Mouse (Mus musculus) left cerebral cortex, postnatal 14 days (tissue): ENCODE measurements at regions not wholly inside any gene's neighbourhood (a gene's known extent, or its start where the extent isn't known, plus 50 kb on each side); places are given as distances from the start of the nearest gene placed in this dataset.

Source experiments
- DNase-seq, 2 experiments: peaks; one replicate each; pipeline ENCODE4 v3.0.0; 2021 to 2022; ENCODE audit warnings: low spot score in 2 of 2, mixed read lengths in 1 of 2
- intact Hi-C: fragments of 180-260 bp; cut with DNase I; formaldehyde crosslinking; loops from one replicate; pipeline ENCODE4 v1.15.1; 2025

DNA sequence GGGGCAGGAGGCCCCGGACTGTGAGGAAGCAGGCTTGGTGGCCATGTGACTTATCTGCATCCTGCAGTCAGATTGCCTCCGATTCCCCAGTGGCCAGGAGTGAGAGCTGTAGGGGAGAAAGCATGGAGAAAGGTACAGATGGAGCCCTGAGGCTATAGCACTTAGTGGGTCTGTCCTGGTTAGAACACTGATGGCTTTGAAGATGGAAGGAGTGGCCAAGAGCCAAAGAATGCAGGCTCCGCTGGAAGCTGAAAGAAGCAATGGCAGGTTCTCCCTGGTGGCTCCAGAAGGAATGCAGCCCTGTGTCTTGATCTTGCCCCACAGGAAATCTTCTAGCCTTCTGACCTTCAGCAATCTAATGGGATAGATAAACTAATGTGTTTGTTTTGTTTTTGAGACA lies 926.3 kb downstream of the 4930447A16Rik start:
- DNase-seq, result no peak
- intact Hi-C loops, result no loop called here

DNA sequence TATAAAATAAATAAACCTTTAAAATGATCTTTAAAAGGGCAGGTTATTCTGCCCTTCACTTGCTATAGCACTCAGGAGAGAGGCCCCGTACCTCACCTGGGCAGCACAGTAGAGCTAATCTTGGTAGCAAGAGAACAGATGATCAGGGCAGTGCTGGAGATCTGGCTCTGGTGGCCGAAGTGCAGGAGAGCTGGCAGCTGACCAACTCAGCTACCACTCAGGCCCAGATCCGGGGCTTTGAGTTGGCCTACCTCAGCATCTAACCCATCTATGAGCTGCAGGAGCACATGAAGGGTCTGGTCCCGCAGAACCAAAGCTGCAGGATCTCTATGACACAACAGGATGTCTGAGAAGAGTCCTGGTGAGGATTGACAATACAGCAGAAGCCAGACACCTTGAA lies 928.0 kb downstream of the 4930447A16Rik start:
- intact Hi-C loops, result no loop called here
- DNase-seq, result no peak

DNA sequence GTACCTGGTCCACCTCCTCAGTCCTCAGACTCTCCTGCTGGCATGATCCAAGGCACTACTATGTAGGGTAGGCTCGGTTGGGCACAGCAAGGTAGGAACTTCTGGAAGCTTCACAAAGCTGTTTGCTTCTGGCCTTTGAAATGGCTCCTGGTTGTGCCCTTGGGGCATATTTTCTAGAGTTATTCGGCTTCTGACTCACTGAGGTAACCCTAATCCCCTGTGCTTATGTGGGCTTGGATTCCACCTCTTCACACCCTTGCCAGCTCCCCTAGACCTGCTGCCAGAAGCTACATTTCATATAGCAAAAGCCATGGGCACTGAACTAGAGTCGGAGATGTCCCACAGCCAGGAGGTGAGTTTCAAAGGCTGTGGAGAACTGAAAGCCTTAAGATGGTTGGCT lies 933.7 kb downstream of the 4930447A16Rik start:
- no peak for DNase-seq

DNA sequence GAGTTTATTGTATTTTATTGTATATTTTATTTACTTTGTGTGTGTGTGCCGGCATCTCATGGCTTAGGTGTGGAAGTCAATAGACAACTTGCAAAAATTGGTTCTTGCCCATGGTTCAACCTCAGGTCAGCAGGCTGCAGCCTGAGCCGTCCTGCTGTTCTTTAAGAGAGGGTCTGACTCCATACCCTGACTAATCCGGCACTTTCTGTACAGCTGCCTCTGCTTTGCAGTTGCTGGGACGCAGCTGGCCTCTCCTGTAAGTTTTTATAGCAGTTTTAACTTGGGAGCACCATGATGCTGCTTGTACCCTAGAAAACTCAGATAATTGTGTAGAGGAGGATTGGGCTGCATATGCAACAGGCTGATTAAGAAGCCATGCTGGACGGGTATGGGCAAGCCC lies 938.2 kb downstream of the 4930447A16Rik start:
- DNase-seq, result no peak
- intact Hi-C loops, result no loop called here

More for the DNA sequence above, 933.7 kb downstream of the 4930447A16Rik start:
- intact Hi-C loops, result no loop called here

DNA sequence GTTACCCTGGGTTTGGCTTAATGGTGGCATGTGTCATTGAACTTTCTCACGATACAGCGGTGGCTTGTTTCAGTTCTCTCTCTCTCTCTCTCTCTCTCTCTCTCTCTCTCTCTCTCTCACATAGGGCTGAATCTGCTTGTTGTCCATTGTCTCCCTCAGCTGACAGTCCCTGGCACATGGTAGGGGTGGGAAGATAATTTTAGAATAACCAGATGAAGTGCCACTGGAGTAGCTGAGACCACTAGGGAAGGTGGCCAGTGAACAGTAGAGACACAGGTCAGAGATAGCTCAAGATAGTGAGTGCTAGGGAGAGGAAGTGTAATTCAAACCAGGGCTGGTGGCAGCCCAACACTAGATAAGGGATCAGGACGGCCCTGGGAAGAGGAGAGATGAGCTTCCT lies 938.7 kb downstream of the 4930447A16Rik start:
- DNase-seq, result no peak
- intact Hi-C loops, result no loop called here

DNA sequence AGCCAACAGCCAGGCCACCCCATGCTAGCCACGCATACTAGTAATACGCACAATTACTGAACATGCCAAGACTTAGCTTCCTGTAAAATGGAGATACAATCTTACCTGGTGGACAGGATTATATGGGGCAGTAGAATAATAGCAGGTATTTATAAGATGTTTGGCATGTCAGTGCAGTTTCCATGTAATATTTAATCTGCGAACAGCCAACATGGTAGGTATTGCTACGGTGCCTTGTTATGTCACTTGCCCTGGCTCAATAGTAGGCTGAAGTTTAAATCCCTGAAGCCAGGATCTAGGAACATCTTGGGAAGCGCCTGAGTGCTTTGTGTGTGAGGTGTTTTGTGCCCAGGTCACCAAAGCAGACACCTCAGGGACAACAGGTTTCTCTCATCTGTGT lies 942.3 kb downstream of the 4930447A16Rik start:
- intact Hi-C loops, result no loop called here
- DNase-seq, result no peak

DNA sequence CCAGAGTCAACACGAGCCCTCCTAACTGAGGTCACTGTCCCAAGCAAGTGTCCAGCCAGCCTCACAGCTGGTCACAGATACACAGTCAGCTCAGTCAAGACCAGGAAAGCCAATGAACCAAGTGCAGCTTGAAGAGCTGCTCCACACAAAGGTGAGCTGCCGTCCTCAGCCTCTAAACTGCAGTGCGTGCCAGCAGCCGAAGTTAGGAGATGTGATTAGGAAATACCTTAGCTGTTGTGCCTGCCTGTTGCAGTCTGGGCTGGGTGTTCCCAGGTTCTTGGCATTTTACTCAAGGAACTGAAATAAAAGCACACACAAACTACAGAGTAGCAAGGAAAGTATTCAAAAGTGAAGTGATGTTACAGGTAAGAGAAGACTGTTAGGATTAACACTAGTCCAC lies 942.9 kb downstream of the 4930447A16Rik start:
- no peak for DNase-seq
- intact Hi-C loops, result no loop called here

DNA sequence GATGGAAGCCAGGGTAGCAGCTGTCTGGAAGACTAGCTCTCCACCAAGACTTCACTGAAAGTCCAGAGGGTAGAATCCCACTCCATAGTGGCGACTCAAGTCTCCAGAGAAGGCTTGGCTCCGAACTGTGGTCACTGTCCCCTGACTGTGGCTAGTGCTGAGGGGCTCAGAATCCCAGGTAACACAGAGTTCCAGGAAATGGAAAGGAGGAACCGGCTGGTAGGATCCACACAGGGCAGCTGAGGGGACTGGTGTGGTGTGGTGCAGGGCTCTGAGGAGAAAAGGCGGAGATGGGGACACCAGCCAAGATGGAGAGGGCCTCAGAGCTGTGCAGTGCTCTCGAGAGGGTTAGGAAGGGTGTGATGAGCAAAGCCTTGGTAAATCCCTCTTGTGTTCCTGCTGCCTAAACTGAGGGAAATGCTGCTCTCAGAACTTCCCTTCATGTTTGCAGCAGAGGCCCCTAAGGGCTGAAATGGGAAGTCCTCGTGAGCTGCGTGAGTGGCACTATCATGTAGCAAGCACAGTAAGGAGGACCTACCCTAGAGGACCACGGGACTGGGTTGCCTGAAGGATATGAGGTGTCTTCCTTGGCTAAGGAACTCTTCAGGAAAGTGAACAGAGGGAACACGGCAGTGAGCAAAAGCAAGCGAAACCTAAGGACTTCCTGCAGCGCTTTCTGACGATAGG lies 946.2 kb downstream of the 4930447A16Rik start:
- DNase-seq, result no peak
- intact Hi-C loops, result no loop called here

DNA sequence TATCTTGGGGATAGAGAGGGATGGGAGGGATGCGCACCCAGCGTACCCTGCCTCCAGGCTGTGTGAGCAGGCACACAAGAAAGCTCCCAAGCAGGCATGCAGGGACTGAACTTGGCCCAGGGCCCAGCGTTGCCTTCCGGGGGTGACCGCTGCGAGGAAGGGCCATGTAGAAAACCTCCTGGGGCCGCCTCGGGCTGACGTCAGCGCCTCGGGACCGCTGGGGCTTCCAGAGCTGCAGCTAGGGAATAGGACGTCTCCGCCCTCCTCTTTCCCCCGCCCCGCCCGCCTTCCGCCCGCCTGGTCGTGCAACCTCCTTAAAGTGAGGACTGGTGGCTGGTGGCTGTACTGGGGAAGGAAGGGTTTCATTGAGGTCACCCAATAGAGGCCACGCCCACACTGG lies 948.4 kb downstream of the 4930447A16Rik start:
- intact Hi-C loops, result no loop called here
- DNase-seq, result peak in 1 of 2 experiments; percentile 46

DNA sequence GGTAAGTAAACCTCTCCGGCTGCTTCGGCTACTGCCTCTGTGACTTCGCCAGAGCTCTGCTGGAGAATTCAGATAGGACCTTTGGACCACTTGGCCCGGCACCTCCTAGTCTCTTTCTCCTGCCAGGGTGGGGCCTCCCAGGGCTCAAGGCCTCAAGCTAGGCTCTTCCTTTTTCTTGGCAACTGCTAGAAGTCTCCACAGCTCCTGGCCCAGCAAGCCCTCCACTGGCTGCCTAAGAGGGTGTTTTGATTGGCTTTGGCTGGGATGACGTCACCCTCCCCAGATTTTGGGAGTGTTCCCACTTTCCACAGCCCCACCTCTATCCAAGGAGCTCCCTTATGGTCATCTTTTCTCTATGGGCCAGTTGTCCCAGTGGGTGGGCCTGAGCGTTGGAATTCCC lies 949.4 kb downstream of the 4930447A16Rik start:
- intact Hi-C loops, result no loop called here

DNA sequence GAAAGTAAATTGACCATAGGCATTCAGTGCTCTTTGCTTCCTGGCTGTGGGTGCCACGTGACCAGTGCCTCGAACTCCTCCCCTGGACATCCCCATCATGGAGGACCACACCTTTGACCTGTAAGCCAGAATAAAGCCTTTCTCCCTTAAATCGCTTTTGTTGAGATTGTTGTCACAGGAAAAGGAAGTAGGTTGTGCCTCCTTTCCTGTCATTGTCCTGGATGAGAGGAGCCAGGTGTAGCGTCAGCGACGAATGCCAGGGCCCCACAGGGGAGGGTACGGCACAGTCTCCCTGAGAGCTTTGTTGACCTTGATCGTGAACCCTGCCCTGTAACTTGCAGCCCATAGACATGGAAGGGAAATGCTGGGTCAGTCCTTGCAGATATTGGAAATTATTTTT lies 952.8 kb downstream of the 4930447A16Rik start:
- intact Hi-C loops, result no loop called here
- no peak for DNase-seq

More for the DNA sequence above, 949.4 kb downstream of the 4930447A16Rik start:
- peak in 1 of 2 experiments; percentile 40 for DNase-seq

DNA sequence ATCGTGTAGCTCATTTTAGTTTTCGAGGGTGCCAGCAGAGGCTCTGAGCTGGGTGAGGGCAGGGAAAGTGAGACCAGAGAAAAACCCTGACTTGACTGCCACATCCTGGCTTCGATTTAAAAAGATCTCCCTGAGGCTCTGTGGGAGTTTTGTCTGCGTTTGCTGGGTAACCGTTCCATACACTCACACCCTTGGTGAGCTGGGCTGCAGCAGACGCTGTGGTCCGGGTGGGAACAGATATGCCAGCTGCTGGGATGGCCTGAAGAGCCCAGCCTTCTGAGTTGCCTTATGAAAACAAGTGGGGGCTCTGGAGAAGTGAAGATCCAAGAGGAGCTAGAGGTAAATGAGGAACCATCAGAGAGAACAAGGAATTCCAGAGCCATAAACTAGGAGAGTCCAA lies 962.3 kb downstream of the 4930447A16Rik start:
- DNase-seq, result peak in 1 of 2 experiments; percentile 22
- intact Hi-C loops, result no loop called here

DNA sequence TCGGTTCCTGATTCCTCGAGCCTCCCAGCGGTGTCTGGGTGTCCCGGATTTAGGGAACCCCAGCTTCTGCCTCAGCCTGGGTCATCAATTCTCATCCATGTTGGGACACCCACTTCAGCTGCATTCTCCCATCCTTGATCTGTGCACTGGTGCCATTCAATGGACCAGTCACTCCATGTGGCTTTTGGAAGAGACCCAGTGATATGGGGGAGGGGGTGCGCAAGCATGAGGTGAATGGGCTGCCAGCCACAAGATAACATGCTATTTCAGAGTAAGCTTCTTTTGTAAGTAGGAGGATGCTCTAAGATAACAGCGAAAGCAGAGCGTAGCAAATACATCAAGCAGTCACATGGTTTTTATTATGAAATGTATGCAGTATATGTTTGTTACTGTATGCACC lies 963.1 kb downstream of the 4930447A16Rik start:
- no peak for DNase-seq
- intact Hi-C loops, result no loop called here

DNA sequence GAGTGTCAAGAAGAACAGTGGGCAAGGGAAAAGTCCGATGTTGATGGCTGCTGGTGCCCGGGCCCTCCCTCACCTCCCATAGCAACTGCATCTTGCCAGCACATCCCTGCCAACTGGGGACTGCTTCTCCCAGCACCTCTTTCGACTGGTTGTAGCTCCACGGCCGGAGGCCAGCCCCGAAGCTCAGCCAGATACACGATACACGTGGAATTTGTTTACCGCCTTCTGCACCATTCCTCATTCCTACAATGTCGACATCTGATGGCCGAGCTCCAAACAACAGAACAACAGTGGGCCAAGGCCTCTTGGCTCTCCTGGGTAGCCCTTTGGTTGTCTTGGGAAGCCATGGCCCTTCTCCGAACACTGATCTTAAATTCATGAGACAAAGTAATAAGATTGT lies 965.1 kb downstream of the 4930447A16Rik start:
- intact Hi-C loops, result no loop called here
- DNase-seq, result no peak

DNA sequence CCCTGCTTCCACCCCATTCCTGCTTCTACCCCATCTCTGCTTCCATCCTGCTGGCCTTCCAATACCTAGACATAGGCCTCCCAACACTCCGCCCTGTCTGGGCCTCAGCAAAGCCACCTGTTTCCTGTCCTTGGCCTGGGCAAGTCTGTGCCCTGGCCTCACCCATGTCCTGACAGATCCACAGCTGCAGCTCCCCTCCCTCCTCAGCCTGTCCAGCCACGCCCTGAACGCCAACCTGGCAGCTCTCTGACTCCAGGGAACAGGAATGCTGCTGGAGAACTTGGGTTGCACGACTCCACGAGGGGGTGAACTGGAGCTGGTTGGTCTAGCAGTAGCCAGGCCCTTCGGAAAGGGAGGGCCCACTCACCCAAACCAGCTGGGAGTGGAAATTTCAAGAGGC lies 966.1 kb downstream of the 4930447A16Rik start:
- no peak for DNase-seq
- intact Hi-C loops, result no loop called here

DNA sequence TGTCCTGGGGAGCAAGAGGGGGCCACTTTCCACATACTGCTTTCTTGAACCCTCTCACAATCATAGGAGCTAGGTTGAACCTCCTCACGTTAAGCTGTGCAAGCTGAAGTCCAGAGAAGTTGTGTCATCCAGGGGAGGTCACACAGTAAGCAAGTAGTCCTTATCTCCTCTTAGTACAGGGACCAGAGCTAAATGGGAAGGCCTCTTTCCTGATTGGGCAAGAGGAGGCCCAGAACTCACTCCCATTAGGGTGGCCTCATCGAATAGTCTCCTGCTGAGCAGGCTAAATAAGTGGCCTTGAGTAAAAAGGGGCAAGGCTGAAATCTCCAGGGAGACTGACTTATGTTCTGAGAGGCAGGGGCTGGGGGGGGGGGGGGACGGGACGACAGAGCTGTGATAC lies 966.5 kb downstream of the 4930447A16Rik start:
- intact Hi-C loops, result no loop called here

DNA sequence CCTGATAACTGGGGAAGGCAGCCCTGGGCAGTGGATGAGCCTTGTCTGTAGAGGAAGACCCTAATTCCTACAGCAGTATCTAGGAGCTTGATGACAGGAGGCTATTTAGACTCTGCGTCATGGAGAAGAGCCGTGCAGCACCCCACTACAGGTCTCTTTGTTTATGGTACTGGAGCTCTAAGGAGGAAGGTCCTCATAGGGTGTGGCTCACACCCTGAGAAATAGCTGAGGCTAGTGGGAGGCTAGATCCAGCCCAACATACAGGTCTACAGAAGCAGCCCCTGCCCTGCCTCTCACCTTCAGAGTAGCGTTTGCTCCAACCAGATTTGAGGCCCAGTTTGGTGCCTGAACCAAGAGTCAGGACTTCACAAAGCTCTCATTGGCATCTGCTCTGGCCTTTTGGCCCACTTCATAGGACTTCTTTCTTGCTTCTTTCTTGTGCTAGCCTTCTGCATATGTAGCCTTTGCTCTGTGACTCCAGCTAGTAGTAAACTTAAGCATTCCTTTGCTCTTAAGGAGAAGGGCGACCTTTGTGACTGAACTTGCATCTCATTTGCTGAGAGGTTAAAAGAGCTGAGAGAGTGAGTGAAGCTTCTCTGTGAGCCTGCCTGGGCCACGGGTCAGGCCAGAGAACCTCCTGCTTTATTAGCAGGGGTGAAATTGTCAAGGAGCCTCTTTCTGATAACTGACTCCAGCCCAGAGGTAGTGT lies 967.2 kb downstream of the 4930447A16Rik start:
- intact Hi-C loops, result no loop called here
- no peak for DNase-seq

More for the DNA sequence above, 966.5 kb downstream of the 4930447A16Rik start:
- no peak for DNase-seq

DNA sequence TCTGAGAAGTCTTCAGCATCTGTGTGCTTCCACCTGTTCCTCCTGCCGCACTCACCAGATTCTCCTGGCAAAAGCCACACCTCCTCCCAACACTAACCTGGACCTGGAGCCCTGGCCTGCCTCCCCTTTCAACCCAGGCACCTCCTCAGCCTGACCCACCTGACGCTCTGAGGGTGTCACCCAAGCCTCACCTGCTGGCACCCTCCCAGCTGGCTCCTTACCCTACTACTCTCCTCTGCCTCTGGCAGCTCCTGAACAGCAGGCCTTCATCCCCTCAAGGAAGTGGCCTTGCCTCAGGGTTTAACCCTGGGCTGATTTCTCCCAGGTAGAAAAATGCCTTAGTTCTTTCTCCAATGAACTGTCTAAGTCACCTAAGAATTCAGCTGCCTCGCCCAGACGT lies 973.5 kb downstream of the 4930447A16Rik start:
- intact Hi-C loops, result no loop called here

DNA sequence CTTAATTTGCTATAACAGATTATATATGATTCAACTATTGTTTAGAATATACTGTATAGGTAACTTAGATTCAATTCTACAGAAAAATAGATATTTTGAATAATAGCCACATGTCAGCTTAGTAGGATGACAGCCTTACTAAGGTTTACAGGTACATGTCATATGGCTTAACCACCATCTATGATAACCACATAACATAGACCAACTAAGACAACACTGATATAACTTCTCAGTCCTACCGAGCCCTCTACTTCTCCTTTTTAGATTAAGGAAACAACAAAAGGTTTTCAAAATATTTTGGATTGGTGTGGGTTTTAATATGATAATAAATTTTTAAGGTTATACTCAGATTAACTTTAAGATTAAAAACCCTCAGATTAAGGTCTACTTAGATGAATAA lies 977.4 kb downstream of the 4930447A16Rik start:
- intact Hi-C loops, result no loop called here
- DNase-seq, result no peak

More for the DNA sequence above, 973.5 kb downstream of the 4930447A16Rik start:
- no peak for DNase-seq

DNA sequence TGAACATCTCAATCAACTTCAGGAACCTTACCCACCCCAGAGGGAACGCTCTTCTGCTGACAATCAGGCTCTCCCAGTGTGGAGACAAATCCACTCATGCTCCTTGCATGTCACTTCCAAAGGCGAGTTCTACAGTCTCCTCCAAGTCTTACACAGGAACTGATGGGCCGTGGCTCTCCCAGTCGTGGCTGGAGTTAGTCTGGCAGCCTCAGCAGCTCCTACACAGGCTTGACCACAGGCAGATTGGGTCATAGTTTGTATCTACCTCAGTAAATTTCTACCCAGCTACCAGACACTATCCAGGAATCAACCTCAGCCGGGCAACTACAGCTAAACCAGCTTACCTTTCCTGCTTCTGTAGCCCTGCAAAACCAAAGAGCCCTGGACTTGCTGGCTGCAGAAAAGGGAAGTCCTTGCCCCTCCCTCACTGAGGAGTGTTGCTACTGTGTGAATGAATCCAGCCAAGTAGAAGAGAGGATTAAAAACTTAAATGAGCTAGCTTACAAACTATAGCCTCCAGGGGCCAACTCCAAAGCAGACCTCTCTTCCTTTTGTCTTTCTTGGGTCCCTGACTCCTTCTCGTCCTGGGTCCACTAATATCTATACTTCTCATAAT lies 978.5 kb downstream of the 4930447A16Rik start:
- no peak for DNase-seq
- intact Hi-C loops, result no loop called here
